Mouse (Mus musculus): ENCODE measurements around the gene Psme2.

The Psme2 gene

DNA sequence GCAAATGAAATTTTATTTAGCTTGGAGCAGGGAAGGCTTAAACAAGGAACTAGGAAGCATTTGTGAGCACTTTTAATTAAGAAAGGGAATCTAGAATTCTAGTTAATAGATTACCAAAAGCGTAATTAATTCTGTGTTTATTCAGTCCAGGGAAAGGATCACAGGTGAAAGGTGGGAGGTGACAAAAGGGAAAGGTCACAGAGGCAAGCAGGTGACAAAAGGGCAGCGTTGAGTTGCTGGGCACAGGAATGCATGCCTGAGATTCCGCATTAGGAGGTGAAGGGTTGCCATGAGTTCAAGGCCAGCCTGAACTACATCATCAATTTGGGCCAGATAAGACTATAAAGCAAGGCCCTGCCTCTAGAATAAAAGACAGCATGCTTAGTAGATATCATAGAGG is 23.4 kb downstream of the Psme2 start:
- no peak for DNase-seq (ENCODE audit: low spot score)

DNA sequence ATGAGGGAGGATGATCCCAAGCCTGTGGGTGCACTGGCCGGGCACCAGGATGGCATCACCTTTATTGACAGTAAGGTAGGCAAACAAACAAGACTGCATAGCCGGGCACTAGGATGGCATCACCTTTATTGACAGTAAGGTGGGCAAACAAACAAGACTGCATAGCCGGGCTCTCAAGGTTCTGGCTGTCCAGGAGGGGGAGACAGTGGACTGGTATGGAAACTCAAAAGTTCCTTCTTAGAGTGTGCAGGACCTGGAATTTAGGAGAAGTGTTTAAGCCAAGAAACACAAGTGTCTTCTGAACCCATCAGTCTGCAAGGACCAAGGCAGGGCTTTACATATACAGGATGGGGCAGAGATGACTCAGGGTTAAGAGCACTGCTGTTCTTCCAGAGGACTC is 25.2 kb downstream of the Psme2 start:
- DNase-seq (ENCODE audit: low spot score) = no peak

DNA sequence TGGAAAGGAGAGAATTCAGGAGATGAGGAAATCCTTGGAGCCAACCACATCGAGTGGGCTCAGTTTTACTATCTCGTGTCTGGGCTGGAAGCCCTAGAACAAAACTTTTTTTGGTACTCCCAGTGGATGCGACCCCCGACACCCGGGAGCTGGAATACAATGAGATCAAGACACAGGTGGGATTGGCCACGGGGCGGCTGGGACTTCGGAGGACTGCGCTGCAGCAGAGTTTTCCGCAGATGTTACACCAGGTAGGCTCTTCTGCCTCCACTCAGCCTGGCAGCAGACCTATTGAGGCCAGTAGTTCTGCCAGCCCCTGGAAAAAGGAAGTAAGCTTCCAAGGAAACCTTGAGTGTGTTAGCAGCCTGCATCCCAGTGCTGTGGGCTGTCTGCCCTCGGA is 27.7 kb downstream of the Psme2 start:
- no peak for DNase-seq (ENCODE audit: low spot score)

DNA sequence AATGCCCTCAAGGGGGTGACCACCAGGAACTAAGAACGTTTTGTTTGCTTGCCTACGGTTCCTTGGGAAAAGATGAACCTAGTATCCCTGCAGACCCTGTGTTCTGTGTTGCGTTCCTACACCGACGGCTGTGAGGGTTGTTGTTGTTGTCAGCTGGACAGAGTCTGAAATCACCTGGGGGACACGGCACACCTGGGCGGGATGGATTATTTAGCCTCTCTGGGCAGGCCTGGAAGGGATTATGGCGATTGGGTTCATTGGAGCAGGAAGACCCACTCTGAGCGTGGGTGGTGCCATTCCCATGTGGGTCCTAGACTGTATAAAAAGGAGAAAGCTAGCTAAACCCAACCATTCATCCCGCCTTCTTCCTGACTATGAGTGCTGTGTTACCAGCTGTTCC is 29.1 kb downstream of the Psme2 start:
- DNase-seq (ENCODE audit: low spot score) = no peak

DNA sequence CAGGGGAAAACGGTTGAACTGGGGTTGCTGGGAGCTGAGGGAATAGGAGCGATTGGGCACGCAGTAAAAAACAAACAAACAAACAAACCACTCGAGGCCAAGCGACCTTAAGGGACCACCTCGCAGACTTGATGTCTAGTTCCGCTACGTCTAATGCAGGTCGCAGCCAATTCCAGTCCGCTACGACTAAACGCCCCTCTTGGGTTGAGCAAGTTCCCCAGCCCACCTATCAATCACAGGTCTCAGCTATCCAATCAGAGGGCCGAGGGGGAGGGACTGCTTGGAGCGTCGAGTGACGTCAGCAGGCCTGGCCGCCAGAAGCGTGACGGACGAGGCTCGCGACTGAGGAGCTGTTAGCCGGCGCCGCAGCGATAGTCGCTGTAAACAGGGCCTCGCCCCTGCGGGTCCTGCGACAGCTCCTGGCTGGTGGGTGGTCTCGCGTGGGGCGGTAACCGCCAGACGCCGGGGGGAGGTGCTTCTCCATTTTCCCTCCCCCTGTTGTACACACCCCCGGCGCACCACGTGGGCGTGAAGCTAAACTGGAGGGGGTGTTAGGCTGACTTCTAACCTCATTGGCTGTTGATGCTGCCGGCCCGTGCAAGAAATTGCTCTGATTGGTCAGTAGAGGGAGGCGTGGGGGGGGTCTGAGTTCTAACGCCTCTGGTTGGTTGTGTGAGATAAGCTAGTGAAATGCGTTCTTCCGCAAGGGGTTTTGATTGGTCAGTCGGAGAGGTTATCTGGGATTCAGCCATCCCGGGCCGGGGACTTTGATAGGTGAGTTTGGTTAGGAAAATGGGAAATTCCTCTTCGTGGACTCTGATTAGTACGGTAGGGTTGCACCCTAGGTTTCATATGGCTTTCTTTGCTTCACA is 30.5 kb downstream of the Psme2 start, which contains the start of gene A730061H03Rik:
Gene A730061H03Rik, minus strand, starts transcription at position 205 of the 872 bp plus-strand sequence.
- DNase-seq (ENCODE audit: low spot score) = peak; percentile 97

DNA sequence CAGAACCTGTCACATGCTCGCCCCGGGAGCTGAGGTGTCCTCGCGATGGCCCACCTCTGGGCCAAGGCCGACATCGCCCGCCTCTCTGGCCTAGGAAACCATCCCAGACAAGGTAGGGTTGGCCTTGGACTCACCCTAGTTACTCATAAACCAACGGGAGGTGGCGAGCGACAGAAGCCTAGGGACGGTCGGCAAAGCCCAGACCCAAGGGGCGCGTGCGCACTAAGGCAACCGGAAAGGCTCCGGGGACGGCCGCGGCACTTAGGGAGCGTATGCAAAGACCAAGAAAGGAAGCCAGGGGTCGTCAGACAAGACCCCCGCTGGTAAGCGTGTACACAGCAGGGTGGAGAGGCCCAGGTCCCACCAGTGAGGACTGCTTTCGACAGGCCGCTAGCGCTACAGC is 31.1 kb downstream of the Psme2 start, which contains the start of gene Dcaf11:
Gene Dcaf11, plus strand, starts transcription at position 208 of the 403 bp plus-strand sequence.
- peak; percentile 59 for DNase-seq (ENCODE audit: low spot score)

DNA sequence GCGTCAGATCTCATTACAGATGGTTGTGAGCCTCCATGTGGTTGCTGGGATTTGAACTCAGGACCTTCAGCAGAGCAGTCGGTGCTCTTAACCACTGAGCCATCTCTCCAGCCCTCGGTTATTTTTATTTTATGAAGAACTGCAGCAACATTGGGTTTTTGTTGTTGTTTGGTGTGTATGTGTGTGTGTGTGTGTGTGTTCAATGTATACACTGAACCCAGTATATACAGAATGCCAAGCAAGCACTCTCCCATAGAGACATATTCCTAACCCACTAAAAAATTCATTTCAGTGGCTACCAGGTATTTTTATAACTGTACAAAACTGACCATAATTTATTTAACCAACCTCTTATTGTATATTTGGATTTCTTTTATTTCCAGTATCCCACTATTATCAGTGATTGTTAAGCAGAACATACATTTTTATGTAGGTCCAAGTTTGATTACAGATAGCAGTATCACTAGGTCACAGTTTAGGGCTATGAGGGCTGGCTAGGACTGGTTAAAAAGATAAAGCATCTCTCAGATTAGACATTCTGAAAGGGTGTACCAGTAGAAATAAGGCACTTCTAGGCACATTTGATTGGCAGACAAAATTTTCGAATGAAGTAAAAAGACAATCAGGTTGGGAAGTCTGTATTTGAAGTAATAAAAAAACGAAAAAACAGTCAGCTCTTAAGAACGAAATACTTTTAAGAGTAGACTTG is 32.0 kb downstream of the Psme2 start:
- no peak for DNase-seq (ENCODE audit: low spot score)

DNA sequence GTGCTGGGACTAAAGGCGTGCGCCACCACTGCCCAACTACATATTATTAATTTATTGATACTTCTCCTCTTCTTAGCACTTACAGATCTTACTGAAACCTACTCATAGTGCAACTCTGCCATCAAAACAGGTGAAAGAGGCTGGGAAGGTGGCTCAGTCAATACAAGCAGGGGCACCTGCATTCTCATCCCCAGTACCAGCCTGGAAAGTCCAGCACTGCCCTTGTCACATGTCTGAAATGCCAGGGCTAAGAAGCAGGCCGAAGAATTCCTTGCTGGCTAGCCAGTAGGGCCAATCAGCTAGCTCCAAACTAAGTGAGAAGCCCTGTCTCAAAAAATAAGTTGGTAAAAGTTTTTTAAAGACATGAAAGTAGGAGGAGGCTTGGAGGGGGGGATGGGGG is 33.3 kb downstream of the Psme2 start:
- no peak for DNase-seq (ENCODE audit: low spot score)

DNA sequence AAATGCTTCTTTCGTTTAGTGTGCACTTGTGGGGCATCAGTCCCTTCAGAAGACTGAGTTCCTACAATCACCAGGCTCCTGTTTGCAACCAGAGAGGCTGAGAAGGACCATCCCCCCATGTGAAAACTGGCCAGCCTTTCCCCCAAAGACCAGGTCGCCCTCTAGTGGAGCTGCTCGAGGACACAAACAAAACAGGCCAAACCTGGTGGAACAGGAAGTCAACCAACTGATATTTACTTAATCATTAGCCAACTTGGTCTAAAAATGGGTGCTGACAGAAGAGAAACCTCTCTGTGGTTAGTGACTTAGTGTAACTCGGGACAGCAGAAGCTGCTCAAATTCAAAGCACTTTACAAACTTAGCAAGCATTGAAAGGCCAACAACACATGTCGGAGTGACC is 33.9 kb downstream of the Psme2 start:
- DNase-seq (ENCODE audit: low spot score) = peak; percentile 67

DNA sequence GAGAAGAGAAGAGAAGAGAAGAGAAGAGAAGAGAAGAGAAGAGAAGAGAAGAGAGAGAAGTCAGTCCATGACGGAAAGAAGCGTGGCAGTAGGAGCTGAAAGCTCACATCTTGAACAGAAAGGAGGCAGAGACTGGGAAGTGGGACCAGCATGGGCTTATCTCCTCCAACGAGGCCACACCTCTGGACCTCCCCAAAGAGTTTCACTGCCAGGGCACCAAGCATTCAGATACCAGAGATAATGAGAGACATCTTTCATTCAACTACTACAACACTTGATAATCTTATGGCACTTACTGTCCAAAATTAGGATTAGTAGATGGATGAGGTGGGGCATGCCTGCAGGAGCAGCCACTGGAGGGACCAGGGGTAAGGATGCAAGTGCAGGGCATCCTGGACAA is 35.1 kb downstream of the Psme2 start:
- no peak for DNase-seq (ENCODE audit: low spot score)

DNA sequence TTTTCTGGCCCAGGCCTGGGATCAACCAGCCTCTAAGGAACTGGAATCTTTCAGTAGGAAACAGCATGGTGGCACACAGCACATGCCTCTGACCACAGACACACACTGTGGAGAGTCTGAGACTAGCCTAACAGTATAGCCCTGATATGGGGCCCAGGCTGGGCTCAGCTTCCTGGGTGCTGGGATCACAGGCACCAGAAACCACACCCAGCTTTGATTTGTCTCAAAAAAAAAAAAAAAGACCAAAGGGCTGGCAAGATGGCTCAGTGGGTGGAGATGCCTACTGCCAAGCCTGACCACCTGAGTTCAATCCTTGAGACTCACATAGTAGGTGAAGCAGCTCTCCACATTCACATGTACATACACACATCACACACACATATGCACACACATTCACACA is 36.3 kb downstream of the Psme2 start:
- no peak for DNase-seq (ENCODE audit: low spot score)

DNA sequence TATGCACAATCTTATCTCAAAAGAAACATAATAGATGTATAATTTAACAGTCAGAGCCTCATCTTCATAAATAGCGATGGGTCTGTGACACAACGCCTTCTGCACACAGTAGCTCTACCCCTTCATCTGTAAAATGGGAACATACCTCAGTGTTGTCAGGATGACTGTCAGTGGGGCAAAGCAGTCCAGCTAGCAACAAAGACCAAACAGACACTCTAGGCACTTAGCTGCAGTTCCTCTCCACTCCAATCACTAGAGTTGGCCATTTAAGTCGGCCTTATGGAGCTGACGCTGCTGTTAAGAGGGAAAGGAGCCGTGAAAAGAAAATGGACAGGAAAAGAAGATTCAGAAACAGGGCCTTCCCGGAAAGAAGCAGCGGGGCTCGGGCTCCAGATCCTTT is 39.1 kb downstream of the Psme2 start:
- DNase-seq (ENCODE audit: low spot score) = no peak

DNA sequence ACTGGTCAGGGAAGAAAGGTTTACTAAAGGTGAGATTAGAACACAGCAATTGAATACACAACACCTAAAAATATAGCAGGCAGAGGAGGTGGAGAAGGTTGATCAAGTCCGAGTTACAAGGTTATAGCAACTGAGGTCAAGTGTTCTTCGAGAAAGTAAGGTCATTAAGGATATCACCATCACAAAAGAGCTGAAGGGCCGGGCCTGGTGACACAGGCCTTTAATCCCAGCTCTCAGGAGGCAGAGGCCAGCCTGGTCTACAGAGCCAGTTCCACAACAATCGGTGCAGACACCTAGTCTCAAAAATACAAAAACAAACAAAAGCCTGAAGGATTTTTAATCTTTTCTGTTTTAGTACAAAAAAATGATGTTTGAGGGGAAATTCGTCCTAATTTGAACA is 39.6 kb downstream of the Psme2 start:
- DNase-seq (ENCODE audit: low spot score) = no peak

DNA sequence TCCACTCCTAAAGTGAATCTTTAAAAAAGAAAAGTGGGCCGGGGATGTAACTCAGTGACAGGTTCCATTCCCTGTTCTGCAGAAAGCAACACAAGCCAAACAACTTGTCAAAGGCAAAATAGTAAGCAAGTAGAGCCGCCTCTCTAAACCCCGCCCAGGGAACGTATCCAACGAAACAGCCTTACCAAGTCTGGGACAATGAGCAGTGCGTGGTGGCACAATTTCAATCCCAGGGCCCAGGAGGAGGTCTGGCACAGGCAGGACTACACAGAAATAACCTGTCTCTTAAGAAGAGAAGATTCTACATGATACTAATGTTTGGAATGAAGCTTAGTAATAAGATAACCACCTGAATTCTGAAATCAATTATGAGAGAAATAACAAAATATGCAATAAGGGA is 40.7 kb downstream of the Psme2 start:
- no peak for DNase-seq (ENCODE audit: low spot score)

DNA sequence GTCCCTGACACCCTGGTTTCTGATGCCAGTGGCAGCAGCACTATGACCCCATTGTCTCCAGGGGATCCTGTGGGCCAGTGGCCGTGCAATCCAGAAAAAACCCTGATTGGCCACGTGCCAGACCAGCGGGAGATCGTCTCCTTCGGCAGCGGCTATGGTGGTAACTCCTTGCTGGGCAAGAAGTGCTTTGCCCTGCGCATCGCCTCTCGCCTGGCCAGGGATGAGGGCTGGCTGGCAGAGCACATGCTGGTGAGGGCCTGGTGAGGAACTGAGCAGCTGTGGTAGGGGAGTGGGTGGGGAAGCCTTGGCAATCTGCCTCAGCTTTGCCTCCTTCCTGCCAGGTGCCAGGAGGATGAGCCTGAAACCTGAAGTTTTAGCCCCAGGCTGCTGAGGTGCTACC is 46.6 kb downstream of the Psme2 start:
- no peak for DNase-seq (ENCODE audit: low spot score)

DNA sequence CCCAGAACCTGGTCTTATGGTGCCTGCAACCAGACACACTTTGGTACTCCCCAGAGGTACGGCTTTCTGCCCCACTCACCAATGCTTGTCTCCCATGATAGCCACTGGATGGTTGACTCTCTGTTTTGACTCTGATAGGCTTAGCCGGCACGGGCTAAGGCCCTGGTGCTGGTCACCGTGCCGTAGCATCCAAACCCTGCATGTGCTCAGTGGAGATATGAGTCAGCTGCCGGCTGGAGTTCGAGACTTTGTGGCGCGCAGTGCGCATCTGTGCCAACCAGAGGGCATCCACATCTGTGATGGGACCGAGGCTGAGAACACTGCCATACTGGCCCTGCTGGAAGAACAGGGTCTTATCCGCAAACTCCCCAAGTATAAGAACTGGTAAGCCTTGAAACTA is 48.6 kb downstream of the Psme2 start:
- DNase-seq (ENCODE audit: low spot score) = no peak

DNA sequence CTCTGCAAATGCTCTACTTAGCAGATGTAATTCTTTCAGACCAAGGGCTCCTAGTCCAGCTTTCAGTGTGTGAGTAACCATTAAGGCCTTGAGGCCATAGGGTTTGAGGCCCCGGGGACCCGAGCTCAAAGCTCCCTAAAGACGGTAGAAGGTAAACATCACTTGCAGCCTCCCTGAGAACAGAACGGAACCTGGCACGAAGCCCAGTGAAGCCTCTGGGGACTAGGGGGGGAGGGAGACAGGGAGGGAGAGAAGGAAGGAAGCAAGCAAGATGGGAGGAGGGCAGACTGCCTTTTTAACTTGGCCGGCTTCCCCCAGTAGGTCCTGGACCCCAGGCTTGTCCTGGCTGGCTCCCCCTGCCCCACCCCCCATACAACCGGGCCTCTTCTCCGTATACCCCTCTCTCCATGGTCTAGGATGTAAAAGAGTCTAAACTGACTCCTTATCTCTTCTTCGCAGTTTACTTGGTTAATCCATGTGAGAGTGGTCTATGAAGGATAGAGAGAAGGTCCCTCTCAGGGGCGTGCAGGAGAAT is 50.1 kb downstream of the Psme2 start:
- no peak for DNase-seq (ENCODE audit: low spot score)

DNA sequence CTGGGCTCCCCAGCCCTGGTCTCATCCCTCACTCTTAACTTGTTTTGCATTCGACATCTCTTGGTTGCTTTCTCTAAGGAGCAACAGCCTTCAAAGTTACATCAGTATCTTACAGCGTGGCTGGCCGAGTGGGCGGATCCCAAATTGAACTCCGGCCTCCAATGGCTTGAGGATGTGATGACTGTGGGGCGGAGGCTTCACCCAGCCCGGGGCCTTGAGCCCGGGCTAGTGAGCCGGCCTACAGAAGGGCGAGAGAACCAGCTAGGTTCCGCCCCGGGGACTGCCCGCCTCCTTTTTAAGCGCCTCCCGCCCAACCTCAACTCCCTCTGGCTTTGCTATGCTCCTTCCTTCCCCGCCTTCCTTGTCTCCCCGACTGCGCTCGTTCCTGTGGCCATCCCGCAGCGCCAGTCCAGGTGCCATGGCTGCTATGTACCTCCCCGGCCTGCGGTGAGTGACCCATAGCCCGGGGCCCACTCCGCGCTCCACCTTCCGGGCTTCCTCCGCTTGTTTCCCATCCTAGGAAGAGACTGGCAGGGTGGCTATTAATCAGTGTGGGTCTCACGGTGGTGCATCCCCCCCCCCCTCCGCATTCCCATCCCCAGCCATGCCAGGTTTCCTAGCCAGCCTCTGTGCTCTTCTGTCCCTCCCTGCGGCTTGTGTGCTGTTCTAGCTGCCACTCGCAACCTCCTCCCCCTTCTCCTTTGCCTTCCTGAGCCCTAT is 50.7 kb downstream of the Psme2 start, which contains the start of gene Pck2:
Gene Pck2, plus strand, starts transcription at position 200 of the 720 bp plus-strand sequence.
- no peak for DNase-seq (ENCODE audit: low spot score)
